Mouse (Mus musculus): ENCODE data around the gene Dut.

DNA sequence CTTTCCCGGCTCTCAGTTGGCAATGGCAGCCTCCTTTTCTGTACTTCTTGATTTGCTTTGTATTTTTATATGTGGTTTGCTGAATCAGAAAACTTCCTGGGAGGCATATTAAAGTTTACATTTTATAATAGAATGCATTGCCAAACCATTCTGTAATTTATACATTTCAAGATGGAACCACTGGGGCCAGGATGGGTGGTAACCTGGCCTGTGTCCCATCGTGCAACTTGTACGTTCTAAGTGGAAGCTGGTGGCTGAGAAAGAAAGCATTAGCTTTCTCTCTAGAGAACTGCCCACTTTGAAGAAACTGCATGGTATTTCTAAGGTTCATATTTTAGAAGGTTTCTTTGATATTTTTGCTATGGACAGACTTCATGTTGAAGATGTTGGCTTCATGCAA is 48.5 kb downstream of the Dut start:
- no peak for TF ChIP-seq POLR2A (IDR thresholded peaks at IDR 0.05; ENCODE audit: extremely low read depth, insufficient read depth, low read length)
- no peak for TF ChIP-seq CTCF (IDR thresholded peaks at IDR 0.05; ENCODE audit: low read depth, low read length)

All from liver, adult 2 months (tissue).